Mouse (Mus musculus) lung, postnatal 0 days (tissue): ENCODE measurements at regions not wholly inside any gene's neighbourhood (a gene's known extent, or its start where the extent isn't known, plus 50 kb on each side); places are given as distances from the start of the nearest gene placed in this dataset.
A peak's percentile ranks its signal among the peaks of the same experiment; 100 is the strongest.

ENCODE experiments used
- ATAC-seq: fragments of 200-750 bp; cut with Nextera tagmentation; 2 replicates; pipeline ENCODE4 v1.8.0; 2017; ENCODE audit warnings: moderate library complexity
- DNase-seq: peaks from one replicate; pipeline ENCODE4 v3.0.0-alpha.2; 2016; ENCODE audit warnings: low spot score
- H3K27ac ChIP-seq: fragments of 300-500 bp; sonication (generic); 2 replicates; pipeline ENCODE4 v1.5.1; 2014; ENCODE audit warnings: antibody characterized with exemption, mild to moderate bottlenecking, low read length, mixed read lengths
- H3K27me3 ChIP-seq: fragments of 300-500 bp; sonication (generic); replicated peaks from 2 replicates; pipeline ENCODE4 v1.6.1; 2014; ENCODE audit warnings: low read length, mixed read lengths; ENCODE audit not compliant: insufficient read depth
- H3K36me3 ChIP-seq: fragments of 300-500 bp; sonication (generic); 2 replicates; pipeline ENCODE4 v1.6.1; 2014; ENCODE audit warnings: low read length, mixed read lengths; ENCODE audit not compliant: insufficient read depth
- H3K4me1 ChIP-seq: fragments of 300-500 bp; sonication (generic); 2 replicates; pipeline ENCODE4 v1.6.1; 2014; ENCODE audit warnings: antibody characterized with exemption, low read depth, low read length, mixed read lengths; ENCODE audit not compliant: insufficient read depth
- H3K4me2 ChIP-seq: fragments of 300-500 bp; sonication (generic); replicated peaks from 2 replicates; pipeline ENCODE4 v1.6.1; 2014; ENCODE audit warnings: low read depth, mild to moderate bottlenecking, low read length, moderate library complexity, mixed read lengths
- H3K4me3 ChIP-seq: fragments of 300-500 bp; sonication (generic); 2 replicates; pipeline ENCODE4 v1.5.1; 2014; ENCODE audit warnings: low read depth, low read length
- H3K9ac ChIP-seq: fragments of 300-500 bp; sonication (generic); replicated peaks from 2 replicates; pipeline ENCODE4 v1.6.1; 2014; ENCODE audit warnings: low read depth, mild to moderate bottlenecking
- H3K9me3 ChIP-seq: fragments of 300-500 bp; sonication (generic); 2 replicates; pipeline ENCODE4 v1.6.1; 2016; ENCODE audit warnings: low read length, mixed read lengths
- CTCF ChIP-seq: IDR thresholded peaks from 2 replicates; pipeline ENCODE4 v1.5.1; 2016; ENCODE audit warnings: antibody characterized with exemption, mild to moderate bottlenecking
- EP300 ChIP-seq: IDR thresholded peaks from 2 replicates; pipeline ENCODE4 v1.6.1; 2016; ENCODE audit warnings: antibody characterized with exemption, mild to moderate bottlenecking, control low read depth
- WGBS: fragments of 180-500 bp; shearing (Covaris S2); extraction: QIAGEN DNeasy Blood & Tissue Kit; methylation state at CpG from one replicate; pipeline ENCODE4 v1.1.7; 2014; 5-methylcytosine and 5-hydroxymethylcytosine counted together

GRCm38 (mm10) chr5:148454200-148454599, 54.5 kb upstream of the Slc7a1 start:
- H3K4me3 ChIP-seq = no peak overlapping the region
- no peaks in the 10 kb centered on the region for H3K4me1 ChIP-seq
- 49% methylated on average over 5 of the region's 5 CpGs for WGBS
- ATAC-seq = no peak
- no peak for TF ChIP-seq EP300
- no peak for TF ChIP-seq CTCF
- H3K9me3 ChIP-seq = no peaks in the 10 kb centered on the region
- no peak overlapping the region for H3K4me2 ChIP-seq
- H3K27ac ChIP-seq = no peak overlapping the region
- H3K9ac ChIP-seq = no peak overlapping the region
- no peak for DNase-seq
- no peaks in the 10 kb centered on the region for H3K36me3 ChIP-seq
- H3K27me3 ChIP-seq = no peaks in the 10 kb centered on the region

DNA sequence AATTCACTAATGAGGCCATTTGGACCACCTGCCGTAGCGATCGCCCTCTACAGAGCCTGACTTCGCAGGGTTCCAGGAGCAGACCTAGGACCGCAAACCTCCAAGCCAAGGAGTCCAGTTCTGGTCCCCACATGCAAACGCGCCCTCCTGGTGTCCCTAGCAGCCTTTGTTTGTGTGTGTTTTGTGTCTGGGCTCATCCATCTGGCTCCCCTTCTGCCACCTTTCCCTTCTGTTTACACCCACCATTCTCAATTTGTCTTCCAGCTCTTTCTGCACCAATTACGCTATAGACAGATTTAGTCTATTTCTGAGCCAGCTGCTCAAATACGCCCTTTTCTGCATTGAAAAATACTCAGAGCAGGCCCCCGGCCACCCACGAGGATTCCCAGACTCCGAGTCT, 54.1 kb upstream of the Slc7a1 start:
- DNase-seq = no peak

GRCm38 (mm10) chr5:148452909-148453632, 53.4 kb upstream of the Slc7a1 start:
- H3K9ac ChIP-seq = no peak overlapping the region
- no peaks in the 10 kb centered on the region for H3K9me3 ChIP-seq
- H3K27ac ChIP-seq = no peak overlapping the region
- no peak for DNase-seq
- no peak overlapping the region for H3K4me2 ChIP-seq
- WGBS = 79% methylated on average over 17 of the region's 17 CpGs
- no peak overlapping the region for H3K4me3 ChIP-seq
- H3K27me3 ChIP-seq = no peaks in the 10 kb centered on the region
- no peak for ATAC-seq
- H3K36me3 ChIP-seq = no peaks in the 10 kb centered on the region
- no peak for TF ChIP-seq EP300
- no peak for TF ChIP-seq CTCF
- no peaks in the 10 kb centered on the region for H3K4me1 ChIP-seq

More for the DNA sequence above, 54.1 kb upstream of the Slc7a1 start:
- Histone ChIP-seq H3K9ac (no peak overlapping the region), H3K4me3 (no peak overlapping the region), H3K4me2 (no peak overlapping the region), H3K9me3 (no peaks in the 10 kb centered on the region), H3K4me1 (no peaks in the 10 kb centered on the region), H3K27ac (no peak overlapping the region), H3K27me3 (no peaks in the 10 kb centered on the region), H3K36me3 (no peaks in the 10 kb centered on the region)
- no peak for ATAC-seq
- WGBS = 73% methylated on average over 12 of the region's 12 CpGs
- no peak for TF ChIP-seq EP300
- no peak for TF ChIP-seq CTCF

DNA sequence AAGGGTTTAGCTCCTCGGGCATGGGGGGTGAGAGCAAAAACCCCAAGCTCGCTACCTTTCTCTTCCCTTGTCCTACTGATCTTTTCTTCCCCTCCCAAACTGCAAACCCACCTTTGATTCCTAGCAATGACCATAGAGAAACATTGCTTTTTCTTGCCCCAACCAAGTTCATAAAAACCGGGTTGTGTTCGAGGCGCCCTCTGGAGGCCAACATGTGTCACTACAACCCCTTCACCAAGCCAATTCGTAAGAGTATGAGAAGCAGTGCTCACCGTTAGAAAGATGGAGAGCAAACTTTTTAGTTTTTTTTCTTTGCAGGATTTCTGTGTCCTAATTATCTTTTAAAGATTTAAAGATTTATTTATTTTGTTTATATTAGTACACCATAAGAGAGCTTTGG, 52.1 kb upstream of the Slc7a1 start:
- Histone ChIP-seq H3K36me3 (no peaks in the 10 kb centered on the region), H3K27me3 (no peaks in the 10 kb centered on the region), H3K4me2 (no peak overlapping the region), H3K9me3 (no peaks in the 10 kb centered on the region), H3K4me1 (no peaks in the 10 kb centered on the region), H3K4me3 (no peak overlapping the region), H3K9ac (no peak overlapping the region), H3K27ac (no peak overlapping the region)
- DNase-seq (peak; percentile 58), ATAC-seq (no peak)
- WGBS = 32% methylated on average over 7 of the region's 7 CpGs
- TF ChIP-seq CTCF = peak; percentile 91
- no peak for TF ChIP-seq EP300

DNA sequence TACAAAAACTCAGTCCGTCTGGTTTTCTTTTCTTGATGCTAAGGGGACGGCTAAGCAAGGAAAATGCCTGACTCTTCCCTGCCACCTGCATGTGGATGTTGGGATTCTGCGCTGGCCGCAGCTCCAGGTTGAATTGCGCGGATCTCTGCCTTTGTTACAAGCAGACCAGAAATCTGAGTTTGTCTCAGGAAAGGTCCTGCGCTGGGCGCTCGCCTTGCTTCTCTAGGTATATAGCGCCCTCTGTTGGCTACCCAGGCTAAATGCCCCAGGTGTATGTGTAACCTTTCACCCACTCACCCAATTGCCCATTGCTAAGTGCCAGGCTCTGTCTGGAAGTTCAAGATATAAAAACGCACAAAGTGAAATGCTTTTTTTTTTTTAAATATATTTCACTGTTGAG, 51.2 kb upstream of the Slc7a1 start:
- ATAC-seq (peak; percentile 67; the same call in 1 of the 2 replicates), DNase-seq (peak; percentile 84)
- WGBS = 31% methylated on average over 11 of the region's 11 CpGs
- Histone ChIP-seq H3K4me1 (no peaks in the 10 kb centered on the region), H3K9me3 (no peaks in the 10 kb centered on the region), H3K9ac (no peak overlapping the region), H3K27me3 (no peaks in the 10 kb centered on the region), H3K4me3 (no peak overlapping the region), H3K36me3 (no peaks in the 10 kb centered on the region), H3K27ac (no peak overlapping the region), H3K4me2 (no peak overlapping the region)
- TF ChIP-seq CTCF (peak; percentile 82), EP300 (no peak)
